Mouse (Mus musculus): ENCODE data around the gene Nmt1.

DNA sequence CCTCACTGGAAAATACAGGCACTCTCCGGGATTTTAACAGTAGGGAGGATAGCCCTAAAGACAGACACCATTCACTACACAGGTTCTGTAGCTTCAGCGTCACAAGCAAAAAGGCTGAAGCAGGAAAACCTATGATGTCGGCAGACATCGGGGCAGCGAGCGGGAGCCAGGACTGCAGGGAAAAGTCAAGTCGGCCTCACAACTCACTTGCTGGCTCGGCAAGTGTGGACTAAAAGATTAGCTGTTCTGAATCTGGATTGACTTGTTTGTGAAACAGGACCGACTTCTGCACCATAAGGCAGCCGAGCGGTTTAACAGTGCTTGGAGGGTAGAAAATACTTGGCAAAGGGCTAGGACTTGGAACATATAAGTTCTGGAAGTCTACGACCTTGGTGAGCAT, 85.0 kb downstream of the Nmt1 start:
- TF ChIP-seq CTCF (IDR thresholded peaks at IDR 0.05) (no peak), EP300 (IDR thresholded peaks at IDR 0.05) (no peak)
